Mouse (Mus musculus) gastrocnemius, postnatal 36 days (tissue): ENCODE data around the gene Rhox2f. TPM values are rescaled to one million over a fixed set of nuclear protein-coding genes. Genes with fewer than 3 reads are reported as not detected.
"Not testable (repeated sequence)": the region's sequence is repeated elsewhere in the genome, so short reads cannot be mapped to it uniquely, and the experiment has no call there.

Experiments
- DNase-seq, 2 experiments: peaks; one replicate each; pipeline ENCODE4 v3.0.0; 2022
- intact Hi-C: fragments of 180-260 bp; cut with DNase I; formaldehyde crosslinking; loops from one replicate; pipeline ENCODE4 v1.15.1; 2025
- long read RNA-seq, 2 experiments: library from polyadenylated mRNA; stranded (forward); transcript quantifications; one replicate each; pipeline ENCODE4 v2.0.0; 2021
- total RNA-seq, 2 experiments: library from RNA; stranded (reverse); gene quantifications; 2 replicates each; pipeline ENCODE4 v1.2.3; 2021

The Rhox2f gene
- not detected for total RNA-seq
- long read RNA-seq, experiment 1: 0 reads
- long read RNA-seq, experiment 2: 0 reads

- intact Hi-C loops, DNase-seq: not testable (repeated sequence)
These were observed at the start of gene Rhox2f for GRCm38 (mm10) chrX:37571105-37571504. Gene Rhox2f, plus strand, starts transcription at chrX:37571405.

DNA sequence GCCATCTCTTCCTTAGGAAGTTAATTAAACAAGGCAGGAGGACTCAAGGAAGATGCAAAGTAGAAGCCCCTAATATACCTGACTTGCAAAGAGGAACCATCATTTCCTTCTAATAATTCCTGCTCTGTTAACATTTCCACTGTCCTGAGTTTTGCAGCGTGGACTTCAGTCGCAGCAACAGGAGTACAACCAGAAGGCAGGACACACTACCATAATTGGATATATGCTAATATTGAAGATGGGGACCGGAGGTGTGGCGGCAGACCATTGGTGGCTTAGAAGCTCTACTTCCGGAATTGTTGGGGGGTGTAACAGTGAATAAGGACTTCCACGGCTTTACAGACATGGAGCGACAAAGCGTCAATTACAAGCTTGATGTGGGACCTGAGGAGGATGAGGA, 41.1 kb upstream of the Rhox2f start, which contains the start of gene Rhox2e:
Gene Rhox2e (plus strand): TSS at position 301 of the 400 bp plus-strand sequence.
- DNase-seq, intact Hi-C loops: not testable (repeated sequence)

GRCm38 (mm10) chrX:37541719-37542118, 29.5 kb upstream of the Rhox2f start, which contains the start of gene Rhox3e:
Gene Rhox3e, plus strand, starts transcription at chrX:37542019.
- intact Hi-C loops, DNase-seq: not testable (repeated sequence)

DNA sequence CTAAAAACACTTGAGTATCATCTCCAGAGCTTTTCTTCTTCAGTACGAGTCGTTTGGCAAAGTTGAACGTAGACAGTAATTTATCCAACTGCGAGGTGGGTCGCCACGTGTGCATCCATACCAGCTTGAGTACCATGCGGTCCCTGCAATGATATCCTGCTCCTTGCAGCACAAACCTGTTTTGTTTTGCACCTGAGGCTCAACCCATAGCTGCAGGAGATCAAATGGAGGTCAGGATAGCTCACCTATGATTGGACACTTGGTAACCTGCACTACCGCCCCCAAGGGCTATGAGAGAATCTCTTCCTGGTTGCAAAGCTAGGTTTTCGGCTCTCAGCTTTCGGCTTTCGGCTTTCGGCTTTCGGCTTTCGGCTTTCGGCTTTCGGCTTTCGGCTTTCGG, 14.1 kb upstream of the Rhox2f start, which contains the start of gene Rhox4e:
Gene Rhox4e (plus strand): TSS at position 301 of the 400 bp plus-strand sequence.
- intact Hi-C loops, DNase-seq: not testable (repeated sequence)

DNA sequence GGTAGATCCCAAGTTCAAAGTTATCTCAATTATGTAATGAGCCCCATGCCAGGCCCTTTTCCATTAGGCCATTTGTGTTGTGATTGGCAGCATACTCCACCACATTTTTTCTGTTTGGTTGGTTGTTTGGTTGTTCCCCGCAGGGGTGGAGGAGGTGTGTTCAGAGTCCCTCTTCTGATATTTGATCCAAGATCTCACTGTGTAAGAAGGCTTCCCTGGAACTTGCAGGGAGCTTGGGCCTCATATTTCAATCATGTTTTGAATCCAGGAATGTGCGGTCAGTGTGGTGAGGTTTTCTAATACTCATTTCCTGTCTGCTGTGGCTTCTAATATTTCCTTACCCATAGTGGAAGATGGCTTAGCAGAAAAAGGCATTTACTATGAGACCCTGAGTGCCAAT, 1.4 kb downstream of the Rhox2f start:
- intact Hi-C loops: not testable (repeated sequence)

DNA sequence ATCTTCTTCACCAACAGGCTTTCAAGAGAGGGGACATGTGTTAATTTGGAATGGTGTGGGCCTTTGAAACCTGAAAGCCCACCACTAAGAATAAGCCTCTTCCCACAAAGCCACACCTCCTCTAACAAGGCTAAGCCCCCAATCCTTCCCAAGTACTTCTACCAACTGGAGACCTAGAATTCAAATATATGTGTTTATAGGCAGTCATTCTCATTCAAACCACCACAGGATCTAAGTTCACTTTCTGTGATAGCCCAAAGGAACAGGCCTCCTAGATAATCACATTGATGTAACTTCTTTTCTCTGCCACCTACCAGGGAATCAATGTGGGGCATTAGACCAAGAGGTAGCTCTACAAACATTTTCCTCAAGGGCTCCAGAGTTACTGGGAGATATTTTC, 9.5 kb downstream of the Rhox2f start, which contains the start of gene Rhox3f:
Gene Rhox3f (plus strand): TSS at position 301 of the 400 bp plus-strand sequence.
- intact Hi-C loops, DNase-seq: not testable (repeated sequence)

More for the DNA sequence above, 1.4 kb downstream of the Rhox2f start:
- not testable (repeated sequence) for DNase-seq

- DNase-seq, intact Hi-C loops: not testable (repeated sequence)
These were observed 36.4 kb downstream of the Rhox2f start, which contains the start of gene Rhox4f for GRCm38 (mm10) chrX:37607604-37608003. Gene Rhox4f, minus strand, starts transcription at chrX:37607704.

Other genes starting within 250 kb of the Rhox2f start
- not detected for gene Rhox3a2, start 191.4 kb upstream of the Rhox2f start, total RNA-seq
- gene Rhox4a2, start 180.6 kb upstream of the Rhox2f start, total RNA-seq: not detected
- gene Rhox2b, start 159.3 kb upstream of the Rhox2f start, total RNA-seq: not detected
- not detected for gene Rhox4b, start 138.9 kb upstream of the Rhox2f start, total RNA-seq
- gene Rhox2c, start 117.7 kb upstream of the Rhox2f start, total RNA-seq: not detected
- not detected for gene Rhox3c, start 112.8 kb upstream of the Rhox2f start, total RNA-seq
- gene Rhox4c, start 91.1 kb upstream of the Rhox2f start, total RNA-seq: not detected
- not detected for gene Rhox2d, start 78.0 kb upstream of the Rhox2f start, total RNA-seq
- not detected for gene Rhox4d, start 57.0 kb upstream of the Rhox2f start, total RNA-seq
- gene Rhox2e, start 41.0 kb upstream of the Rhox2f start, total RNA-seq: not detected
- gene Rhox3e, start 29.4 kb upstream of the Rhox2f start, total RNA-seq: under 1 TPM in 1 of 2 experiments, not detected in 1; 0.76 TPM
- gene Rhox4e, start 14.0 kb upstream of the Rhox2f start, total RNA-seq: not detected
- gene Rhox3f, start 9.6 kb downstream of the Rhox2f start, total RNA-seq: not detected
- gene Rhox4f, start 36.3 kb downstream of the Rhox2f start, total RNA-seq: not detected
- not detected for gene Rhox3g, start 57.2 kb downstream of the Rhox2f start, total RNA-seq
- not detected for gene Rhox2g, start 72.1 kb downstream of the Rhox2f start, total RNA-seq
- gene Rhox4g, start 79.9 kb downstream of the Rhox2f start, total RNA-seq: not detected
- gene Rhox3h, start 97.4 kb downstream of the Rhox2f start, total RNA-seq: not detected
- gene Rhox2h, start 101.9 kb downstream of the Rhox2f start, total RNA-seq: not detected
- gene Rhox5, start 233.4 kb downstream of the Rhox2f start, total RNA-seq: not detected